Mouse (Mus musculus) E14TG2a.4 (cell line): ENCODE results near the gene Camkk1.

ENCODE experiments used
- H3K27me3 ChIP-seq: 2 replicates; pipeline ENCODE4 v1.6.1; 2014; ENCODE audit warnings: low read length, control low read depth; ENCODE audit not compliant: insufficient read depth
- H3K36me3 ChIP-seq: 2 replicates; pipeline ENCODE4 v1.6.1; 2014; ENCODE audit warnings: low read length, control low read depth; ENCODE audit not compliant: insufficient read depth
- H3K4me1 ChIP-seq: replicated peaks from 2 replicates; pipeline ENCODE4 v1.6.1; 2014; ENCODE audit warnings: low read depth, low read length, control low read depth
- H3K4me3 ChIP-seq: replicated peaks from 2 replicates; pipeline ENCODE4 v1.5.1; 2014; ENCODE audit warnings: mild to moderate bottlenecking, low read length
- H3K9me3 ChIP-seq: 2 replicates; pipeline ENCODE4 v1.6.1; 2014; ENCODE audit warnings: low read length, control low read depth
- CTCF ChIP-seq: conservative IDR thresholded peaks from 2 replicates; pipeline ENCODE4 v1.5.1; 2014; ENCODE audit warnings: low read length
- NANOG ChIP-seq: IDR thresholded peaks from 2 replicates; pipeline ENCODE4 v1.6.1; 2014; ENCODE audit warnings: borderline replicate concordance, low read length, mixed read lengths
- POU5F1 ChIP-seq: IDR thresholded peaks from 2 replicates; pipeline ENCODE4 v1.6.1; 2014; ENCODE audit warnings: low read length, borderline replicate concordance

Gene Camkk1

DNA sequence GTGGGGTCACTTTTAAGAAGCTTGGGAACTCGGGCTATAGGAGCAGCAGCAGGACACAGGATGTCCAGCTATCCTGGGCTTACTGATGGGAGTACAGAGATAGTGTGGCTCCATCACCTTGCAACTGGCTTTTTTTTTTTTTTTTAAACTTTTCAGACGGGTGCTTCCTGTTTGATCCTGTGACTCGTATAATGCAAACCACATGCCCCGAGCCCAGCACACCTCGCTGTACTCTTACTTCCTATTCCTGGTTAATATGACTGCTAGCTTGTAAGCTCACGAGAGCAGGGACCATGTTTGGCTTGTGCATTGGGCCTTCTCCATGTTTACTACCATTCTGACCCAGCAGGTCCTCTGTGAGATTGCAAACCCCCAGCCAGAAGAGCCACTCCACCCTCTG, 65.5 kb downstream of the Camkk1 start:
- H3K4me1 ChIP-seq, result 0 out of 2 replicates have a peak, but pooled peaks cover 4% of the 10 kb centered on the region
- TF ChIP-seq POU5F1 (no peak), CTCF (no peak), NANOG (no peak)
- no peak overlapping the region for H3K4me3 ChIP-seq
- H3K27me3 ChIP-seq, result no peaks in the 10 kb centered on the region; the same call in 1 of the 2 replicates
- H3K36me3 ChIP-seq, result peaks cover 44% of the 10 kb centered on the region
- no peaks in the 10 kb centered on the region for H3K9me3 ChIP-seq

DNA sequence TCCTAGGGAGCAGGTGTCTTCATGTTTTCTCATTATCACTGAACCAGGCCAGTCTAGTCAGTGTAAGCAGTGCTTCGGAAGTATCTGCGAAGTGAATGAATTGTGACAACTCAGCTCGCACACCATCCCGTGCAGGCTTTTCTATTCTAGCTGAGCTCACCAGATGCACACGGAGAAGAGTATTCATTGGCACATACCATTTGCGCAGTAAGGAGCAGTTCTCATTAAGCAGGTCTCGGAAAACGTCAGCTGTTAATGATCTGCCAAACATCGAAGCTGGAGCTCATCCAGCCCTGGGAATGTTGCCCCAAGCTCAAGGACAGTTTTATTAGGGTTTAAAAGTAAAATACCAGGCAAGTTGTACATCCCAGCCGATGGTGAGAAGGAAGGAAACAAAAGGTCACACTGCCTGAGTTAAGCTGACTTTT, 66.0 kb downstream of the Camkk1 start:
- H3K36me3 ChIP-seq, result peaks cover 39% of the 10 kb centered on the region
- H3K4me1 ChIP-seq, result 0 out of 2 replicates have a peak, but pooled peaks cover 4% of the 10 kb centered on the region
- H3K9me3 ChIP-seq, result no peaks in the 10 kb centered on the region
- H3K27me3 ChIP-seq, result no peaks in the 10 kb centered on the region; the same call in 1 of the 2 replicates
- H3K4me3 ChIP-seq, result no peak overlapping the region
- TF ChIP-seq POU5F1 (no peak), NANOG (no peak), CTCF (no peak)

DNA sequence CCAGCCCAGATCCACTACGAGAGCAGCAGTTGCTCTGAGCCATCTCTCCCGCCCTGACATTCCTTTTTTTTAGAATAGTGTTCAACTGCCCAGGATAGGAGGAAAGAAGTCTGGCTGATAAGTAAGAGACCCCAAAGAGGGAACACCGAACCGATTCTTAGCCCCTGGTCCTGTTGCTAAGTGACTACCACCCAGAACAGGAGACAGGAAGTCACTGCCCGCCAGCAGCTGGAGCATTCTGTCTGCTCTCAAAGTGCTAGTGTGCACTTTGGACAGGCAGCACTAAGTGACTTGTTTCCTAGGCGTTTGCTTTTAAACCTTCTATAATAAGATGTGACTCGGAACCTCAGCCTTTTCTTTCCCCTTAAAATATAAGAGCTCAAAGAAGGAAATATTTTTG, 66.6 kb downstream of the Camkk1 start:
- no peaks in the 10 kb centered on the region for H3K9me3 ChIP-seq
- no peak overlapping the region for H3K4me3 ChIP-seq
- TF ChIP-seq CTCF (no peak), NANOG (no peak), POU5F1 (no peak)
- 0 out of 2 replicates have a peak, but pooled peaks cover 4% of the 10 kb centered on the region for H3K4me1 ChIP-seq
- no peaks in the 10 kb centered on the region; the same call in 1 of the 2 replicates for H3K27me3 ChIP-seq
- peaks cover 34% of the 10 kb centered on the region for H3K36me3 ChIP-seq

DNA sequence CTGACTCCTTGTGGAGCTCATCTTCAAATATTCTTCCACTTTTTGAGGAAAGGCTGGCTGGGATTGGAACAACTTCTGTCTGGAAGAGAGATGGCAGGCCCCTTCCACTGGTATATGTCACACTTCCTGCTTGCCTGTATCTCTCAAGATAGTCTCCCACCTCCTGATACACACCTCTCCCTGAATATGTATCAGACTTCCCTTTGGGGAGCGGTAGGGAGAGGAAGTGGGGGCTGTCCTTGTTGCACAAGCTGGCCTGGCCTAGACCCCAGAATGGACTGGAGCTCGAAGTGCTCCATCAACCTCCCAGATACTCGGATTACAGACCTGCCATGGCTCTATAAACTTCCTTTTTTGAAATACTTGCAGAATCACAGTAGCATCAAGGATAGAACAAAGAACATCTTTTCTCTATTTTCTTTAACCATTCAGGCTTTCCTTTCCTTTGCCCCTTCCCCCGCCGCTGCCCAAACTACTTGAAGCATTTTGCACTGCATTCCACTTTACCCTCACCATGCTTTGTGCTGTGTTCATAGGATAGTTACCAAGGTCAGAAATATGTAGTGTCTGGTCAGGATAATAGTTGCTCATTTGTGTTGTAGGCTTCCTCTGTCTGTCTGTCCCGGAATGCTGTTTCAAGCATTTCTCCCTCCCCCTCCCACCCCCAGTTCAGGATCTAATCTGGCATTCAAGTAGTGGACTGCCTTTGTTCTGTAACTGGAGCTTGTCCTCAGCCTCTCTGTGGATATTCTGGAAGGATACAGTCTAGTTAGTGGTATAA, 69.1 kb downstream of the Camkk1 start:
- Histone ChIP-seq H3K27me3 (peaks cover 6% of the 10 kb centered on the region; the same call in 1 of the 2 replicates), H3K36me3 (peaks cover 13% of the 10 kb centered on the region), H3K4me3 (no peak overlapping the region), H3K4me1 (0 out of 2 replicates have a peak, but pooled peaks cover 4% of the 10 kb centered on the region), H3K9me3 (no peaks in the 10 kb centered on the region)
- no peak for TF ChIP-seq CTCF
- no peak for TF ChIP-seq NANOG
- TF ChIP-seq POU5F1, result no peak

DNA sequence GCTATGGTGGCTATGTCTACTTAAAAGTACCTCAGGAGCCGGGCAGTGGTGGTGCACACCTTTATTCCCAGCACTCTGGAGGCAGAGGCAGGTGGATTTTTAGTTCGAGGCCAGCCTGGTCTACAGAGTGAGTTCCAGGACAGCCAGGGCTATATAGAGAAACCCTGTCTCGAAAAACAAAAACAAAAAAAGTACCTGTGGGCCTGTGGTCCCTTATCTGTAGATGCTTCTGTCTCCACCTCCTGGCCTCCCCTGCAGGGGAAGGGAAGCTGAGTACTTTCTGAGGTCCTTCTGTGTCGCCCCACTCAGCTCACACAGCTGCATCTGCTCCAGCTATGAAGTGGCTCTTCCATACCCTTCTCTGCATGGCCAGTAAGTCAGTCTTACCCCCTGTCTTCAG, 71.5 kb downstream of the Camkk1 start, which contains the start of gene Itgae:
Itgae (plus strand) TSS at position 301 of the 400 bp plus-strand sequence.
- Histone ChIP-seq H3K27me3 (peaks cover 11% of the 10 kb centered on the region), H3K36me3 (peaks cover under 1% of the 10 kb centered on the region; the same call in 1 of the 2 replicates), H3K4me3 (no peak within 1 kb of the TSS), H3K4me1 (0 out of 2 replicates have a peak, but pooled peaks cover 2% of the 10 kb centered on the region), H3K9me3 (no peaks in the 10 kb centered on the region)
- TF ChIP-seq CTCF, result no peak
- no peak for TF ChIP-seq POU5F1
- TF ChIP-seq NANOG, result no peak

DNA sequence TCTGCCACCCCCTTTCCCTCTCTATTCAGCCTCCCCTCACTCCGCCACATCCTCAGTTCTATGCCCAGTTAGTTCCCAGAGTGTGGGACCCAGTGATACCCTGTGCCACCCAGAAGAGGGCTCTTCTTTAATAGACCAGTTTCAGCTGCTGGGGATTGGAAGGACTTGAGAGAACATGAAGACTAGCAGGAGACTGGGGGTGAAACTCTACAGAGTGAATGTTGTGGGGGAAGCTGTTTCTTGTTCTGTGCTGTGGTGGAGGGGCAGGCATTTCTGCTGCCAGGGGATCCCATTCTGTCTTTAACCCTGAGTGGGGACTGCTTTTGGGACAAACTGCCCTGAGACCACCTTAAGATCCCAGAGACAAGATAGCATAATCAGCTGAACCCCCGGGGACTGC, 72.0 kb downstream of the Camkk1 start:
- Histone ChIP-seq H3K27me3 (peaks cover 11% of the 10 kb centered on the region), H3K4me1 (0 out of 2 replicates have a peak, but pooled peaks cover 2% of the 10 kb centered on the region), H3K36me3 (no peaks in the 10 kb centered on the region), H3K9me3 (no peaks in the 10 kb centered on the region), H3K4me3 (no peak overlapping the region)
- TF ChIP-seq CTCF (no peak), POU5F1 (no peak), NANOG (no peak)
